Mouse (Mus musculus) thymus, adult 2 months (tissue): ENCODE measurements around the gene 1700001J03Rik.

Experiments used
- CTCF ChIP-seq: fragments of 200-500 bp; IDR thresholded peaks from 2 replicates; pipeline ENCODE4 v1.5.1; 2012; ENCODE audit warnings: mild to moderate bottlenecking, control low read depth, low read length, moderate library complexity, borderline replicate concordance; ENCODE audit not compliant: control insufficient read depth, poor library complexity, insufficient read depth; ENCODE audit errors: extremely low read depth
- POLR2A ChIP-seq: fragments of 200-500 bp; IDR thresholded peaks from 2 replicates; pipeline ENCODE4 v1.6.1; 2012; ENCODE audit warnings: mild to moderate bottlenecking, low read length, control low read depth, moderate library complexity; ENCODE audit not compliant: control insufficient read depth, poor library complexity, insufficient read depth; ENCODE audit errors: extremely low read depth

- TF ChIP-seq POLR2A (no peak), CTCF (no peak)
These were observed 37.2 kb downstream of the 1700001J03Rik start for GRCm38 (mm10) chr5:146147903-146148302.
